Mouse (Mus musculus): Measurements from ENCODE around the gene Kif24. TPM values are rescaled to one million over a fixed set of nuclear protein-coding genes. Genes with fewer than 3 reads are reported as not detected.

Gene Kif24
- polyA plus RNA-seq, 1 experiment from 2014 or later: 8.6 TPM

GRCm38 (mm10) chr4:41497995-41498845 is 33.5 kb upstream of the Kif24 start:
- H3K4me1 ChIP-seq (ENCODE audit: insufficient read depth): peaks cover 21% of the 10 kb centered on the region
- H3K9ac ChIP-seq: no peak overlapping the region
- ATAC-seq (ENCODE audit: insufficient read depth) (no peak), DNase-seq (peak; percentile 28)
- TF ChIP-seq CTCF (IDR thresholded peaks at IDR 0.05; ENCODE audit: low read depth): no peak
- no peak overlapping the region for H3K27ac ChIP-seq (ENCODE audit: low read depth)
- peak overlapping the region; percentile 32 for H3K4me3 ChIP-seq (ENCODE audit: low read depth, low read length)
- no peaks in the 10 kb centered on the region for H3K9me3 ChIP-seq (ENCODE audit: low read depth, low read length)
- WGBS: 5% methylated on average over 72 of the region's 72 CpGs
- H3K36me3 ChIP-seq (ENCODE audit: insufficient read depth): no peaks in the 10 kb centered on the region
- peak overlapping the region; percentile 60 for H3K4me2 ChIP-seq
- peaks cover 59% of the 10 kb centered on the region for H3K27me3 ChIP-seq (ENCODE audit: insufficient read depth, low read length)

GRCm38 (mm10) chr4:41497579-41497978 is 32.9 kb upstream of the Kif24 start:
- peaks cover 59% of the 10 kb centered on the region for H3K27me3 ChIP-seq (ENCODE audit: insufficient read depth, low read length)
- H3K4me2 ChIP-seq: peak overlapping the region; percentile 60
- peak; percentile 80 for TF ChIP-seq CTCF (IDR thresholded peaks at IDR 0.05; ENCODE audit: low read depth)
- DNase-seq (peak; percentile 79), ATAC-seq (ENCODE audit: insufficient read depth) (0 out of 2 replicates have a peak, but pooled peaks have one; percentile 10)
- H3K27ac ChIP-seq (ENCODE audit: low read depth): no peak overlapping the region
- H3K9me3 ChIP-seq (ENCODE audit: low read depth, low read length): no peaks in the 10 kb centered on the region
- no peaks in the 10 kb centered on the region for H3K36me3 ChIP-seq (ENCODE audit: insufficient read depth)
- no peak overlapping the region for H3K9ac ChIP-seq
- peaks cover 20% of the 10 kb centered on the region for H3K4me1 ChIP-seq (ENCODE audit: insufficient read depth)
- WGBS: under 1% methylated on average over 34 of the region's 34 CpGs
- H3K4me3 ChIP-seq (ENCODE audit: low read depth, low read length): peak overlapping the region; percentile 32

- DNase-seq (no peak), ATAC-seq (ENCODE audit: insufficient read depth) (no peak)
- no peak overlapping the region for H3K9ac ChIP-seq
- H3K4me1 ChIP-seq (ENCODE audit: insufficient read depth): peaks cover 14% of the 10 kb centered on the region
- H3K4me2 ChIP-seq: no peak overlapping the region
- no peak overlapping the region for H3K27ac ChIP-seq (ENCODE audit: low read depth)
- H3K9me3 ChIP-seq (ENCODE audit: low read depth, low read length): no peaks in the 10 kb centered on the region
- no peaks in the 10 kb centered on the region for H3K36me3 ChIP-seq (ENCODE audit: insufficient read depth)
- no peak for TF ChIP-seq CTCF (IDR thresholded peaks at IDR 0.05; ENCODE audit: low read depth)
- WGBS: 56% methylated on average over 5 of the region's 5 CpGs
- H3K27me3 ChIP-seq (ENCODE audit: insufficient read depth, low read length): peaks cover 59% of the 10 kb centered on the region
- no peak overlapping the region for H3K4me3 ChIP-seq (ENCODE audit: low read depth, low read length)
Measured at GRCm38 (mm10) chr4:41497046-41497445, 32.4 kb upstream of the Kif24 start.

DNA sequence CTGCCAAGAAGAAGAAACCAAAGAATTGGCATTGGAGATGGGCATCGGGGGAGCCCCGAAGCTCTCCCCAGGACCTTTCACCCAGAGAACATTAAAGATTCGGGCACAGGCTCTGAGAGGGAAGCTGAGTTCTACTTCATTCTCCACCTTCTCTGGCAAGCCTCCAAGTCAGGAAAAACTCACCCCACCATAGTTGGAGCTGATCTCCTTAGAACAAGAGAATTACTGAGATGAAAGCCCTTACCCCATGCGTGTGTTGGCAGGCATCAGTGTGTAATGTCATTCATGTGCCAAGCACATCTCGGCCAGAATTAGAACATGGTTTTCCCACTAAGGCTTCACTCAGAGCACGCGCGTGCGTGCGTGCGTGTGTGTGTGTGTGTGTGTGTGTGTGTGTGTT is 31.2 kb upstream of the Kif24 start:
- no peak for ATAC-seq (ENCODE audit: insufficient read depth)
- Histone ChIP-seq H3K27ac (ENCODE audit: low read depth) (no peak overlapping the region), H3K9ac (no peak overlapping the region), H3K9me3 (ENCODE audit: low read depth, low read length) (no peaks in the 10 kb centered on the region), H3K4me2 (no peak overlapping the region), H3K4me1 (ENCODE audit: insufficient read depth) (peaks cover 12% of the 10 kb centered on the region), H3K4me3 (ENCODE audit: low read depth, low read length) (no peak overlapping the region), H3K36me3 (ENCODE audit: insufficient read depth) (no peaks in the 10 kb centered on the region), H3K27me3 (ENCODE audit: insufficient read depth, low read length) (peaks cover 49% of the 10 kb centered on the region)
- DNase-seq: no peak
- WGBS: 80% methylated on average over 11 of the region's 11 CpGs
- TF ChIP-seq CTCF (IDR thresholded peaks at IDR 0.05; ENCODE audit: low read depth): no peak

DNA sequence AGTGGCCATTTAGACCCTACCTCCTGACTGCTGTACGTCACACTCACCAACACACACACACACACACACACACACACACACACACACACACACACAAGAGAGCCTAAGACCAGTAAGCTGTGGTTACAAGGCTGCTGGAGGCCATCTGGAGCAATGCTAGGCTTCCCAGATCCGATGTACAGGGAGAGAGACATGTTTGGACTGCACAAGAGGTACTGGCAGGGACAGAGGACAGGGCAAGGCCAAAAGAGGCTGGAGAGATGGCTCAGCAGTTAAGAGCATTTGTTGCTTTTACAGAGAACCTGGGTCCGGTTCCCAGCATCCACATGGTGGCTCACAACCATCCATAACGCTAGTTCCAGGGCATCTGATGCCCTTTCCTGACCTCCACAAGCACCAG is 30.4 kb upstream of the Kif24 start:
- 69% methylated on average over 4 of the region's 4 CpGs for WGBS
- H3K36me3 ChIP-seq (ENCODE audit: insufficient read depth): no peaks in the 10 kb centered on the region
- H3K4me2 ChIP-seq: no peak overlapping the region
- peaks cover 12% of the 10 kb centered on the region for H3K4me1 ChIP-seq (ENCODE audit: insufficient read depth)
- ATAC-seq (ENCODE audit: insufficient read depth) (no peak), DNase-seq (no peak)
- H3K27ac ChIP-seq (ENCODE audit: low read depth): no peak overlapping the region
- H3K9me3 ChIP-seq (ENCODE audit: low read depth, low read length): no peaks in the 10 kb centered on the region
- no peak overlapping the region for H3K9ac ChIP-seq
- TF ChIP-seq CTCF (IDR thresholded peaks at IDR 0.05; ENCODE audit: low read depth): no peak
- peaks cover 41% of the 10 kb centered on the region for H3K27me3 ChIP-seq (ENCODE audit: insufficient read depth, low read length)
- no peak overlapping the region for H3K4me3 ChIP-seq (ENCODE audit: low read depth, low read length)

DNA sequence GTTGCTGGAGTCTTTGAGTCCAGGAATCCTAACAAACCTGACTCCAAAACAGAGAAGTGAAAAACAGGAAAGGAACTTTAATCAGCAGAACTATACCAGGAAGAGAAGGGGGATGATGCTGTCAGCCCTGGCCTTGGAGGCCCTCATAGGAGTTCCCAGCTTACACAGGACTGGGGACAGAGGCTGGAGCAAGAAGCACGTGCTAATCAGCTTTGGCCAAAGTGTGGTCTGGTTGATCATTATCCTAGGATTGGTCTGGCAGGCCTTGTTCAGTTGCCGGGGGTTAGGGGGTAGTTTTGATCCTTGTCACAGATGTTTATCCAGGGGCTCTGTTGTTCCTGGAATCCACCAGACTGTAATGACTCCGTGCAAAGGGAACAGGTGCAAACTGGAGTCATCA is 29.7 kb upstream of the Kif24 start:
- Histone ChIP-seq H3K27me3 (ENCODE audit: insufficient read depth, low read length) (peaks cover 34% of the 10 kb centered on the region), H3K9ac (no peak overlapping the region), H3K4me2 (no peak overlapping the region), H3K36me3 (ENCODE audit: insufficient read depth) (no peaks in the 10 kb centered on the region), H3K4me1 (ENCODE audit: insufficient read depth) (peaks cover 12% of the 10 kb centered on the region), H3K4me3 (ENCODE audit: low read depth, low read length) (no peak overlapping the region), H3K27ac (ENCODE audit: low read depth) (no peak overlapping the region), H3K9me3 (ENCODE audit: low read depth, low read length) (no peaks in the 10 kb centered on the region)
- no peak for DNase-seq
- WGBS: 17% methylated on average over 3 of the region's 3 CpGs
- no peak for TF ChIP-seq CTCF (IDR thresholded peaks at IDR 0.05; ENCODE audit: low read depth)
- no peak for ATAC-seq (ENCODE audit: insufficient read depth)

DNA sequence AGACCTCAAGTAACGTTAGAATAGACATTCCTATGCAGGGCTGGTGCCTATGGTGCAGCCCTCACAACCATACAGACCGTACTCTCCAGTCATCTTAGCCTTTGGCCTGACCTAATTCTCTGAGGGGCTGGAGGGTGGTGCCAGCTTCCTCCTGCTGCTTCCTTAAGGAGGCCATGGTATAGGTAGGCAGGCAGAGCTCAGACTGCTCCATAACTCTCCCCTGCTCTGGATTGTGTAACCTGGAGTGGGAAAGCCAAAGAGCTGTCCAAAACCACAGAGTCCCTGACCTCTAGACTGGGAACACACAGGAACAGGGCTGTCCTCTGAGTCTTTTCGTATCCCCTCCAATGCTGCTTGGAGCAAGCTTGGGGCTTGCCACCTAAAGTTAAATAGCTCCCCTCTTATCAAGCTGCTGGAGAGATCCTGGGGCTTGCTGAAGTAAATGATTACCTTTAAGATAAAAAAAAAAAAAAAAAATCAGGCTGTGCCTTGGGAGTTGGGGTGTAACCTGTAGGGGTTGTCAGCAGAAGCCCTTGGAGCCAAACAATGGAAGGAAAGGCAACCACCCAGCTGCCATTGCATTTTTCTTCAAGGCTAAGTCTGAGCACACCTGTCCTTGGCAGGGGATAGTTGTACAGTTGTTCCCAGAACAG is 28.9 kb upstream of the Kif24 start:
- Histone ChIP-seq H3K9ac (no peak overlapping the region), H3K9me3 (ENCODE audit: low read depth, low read length) (no peaks in the 10 kb centered on the region), H3K27me3 (ENCODE audit: insufficient read depth, low read length) (peaks cover 26% of the 10 kb centered on the region), H3K4me3 (ENCODE audit: low read depth, low read length) (no peak overlapping the region), H3K4me2 (no peak overlapping the region), H3K36me3 (ENCODE audit: insufficient read depth) (no peaks in the 10 kb centered on the region), H3K27ac (ENCODE audit: low read depth) (no peak overlapping the region), H3K4me1 (ENCODE audit: insufficient read depth) (peaks cover 7% of the 10 kb centered on the region; the same call in 1 of the 2 replicates)
- ATAC-seq (ENCODE audit: insufficient read depth): no peak
- 53% methylated on average over 3 of the region's 3 CpGs for WGBS
- TF ChIP-seq CTCF (IDR thresholded peaks at IDR 0.05; ENCODE audit: low read depth): no peak
- no peak for DNase-seq
